Mouse (Mus musculus) G1E (cell line): ENCODE data around the gene Ino80b. TPM values are rescaled to one million over a fixed set of nuclear protein-coding genes. Genes with fewer than 3 reads are reported as not detected.
A peak's percentile ranks its signal among the peaks of the same experiment; 100 is the strongest.

Source experiments
- ATAC-seq: 2 replicates; pipeline ENCODE4 v1.8.0; 2016; ENCODE audit warnings: mild to moderate bottlenecking; ENCODE audit not compliant: insufficient number of reproducible peaks, poor library complexity, low FRiP score, severe bottlenecking; ENCODE audit errors: extremely low read depth
- DNase-seq: peaks from one replicate; pipeline ENCODE4 v3.0.0; 2012; ENCODE audit warnings: low spot score
- H3K27me3 ChIP-seq: 2 replicates; pipeline ENCODE4 v1.6.1; 2012; ENCODE audit warnings: mild to moderate bottlenecking, low read length, inconsistent platforms; ENCODE audit not compliant: insufficient read depth
- H3K36me3 ChIP-seq: replicated peaks from 2 replicates; pipeline ENCODE3; 2012; ENCODE audit warnings: mild to moderate bottlenecking, inconsistent platforms
- H3K4me1 ChIP-seq: 2 replicates; pipeline ENCODE4 v1.6.1; 2012; ENCODE audit warnings: low read depth, low read length, inconsistent platforms, mixed read lengths; ENCODE audit not compliant: insufficient read depth
- H3K4me3 ChIP-seq: 2 replicates; pipeline ENCODE4 v1.5.1; 2012; ENCODE audit warnings: low read depth, mild to moderate bottlenecking, inconsistent platforms, low read length, moderate library complexity, mixed read lengths
- H3K9me3 ChIP-seq: replicated peaks from 2 replicates; pipeline ENCODE4 v1.6.1; 2012; ENCODE audit warnings: inconsistent platforms
- CTCF ChIP-seq: IDR thresholded peaks from 2 replicates; pipeline ENCODE4 v1.5.1; 2012; ENCODE audit warnings: low read depth, low read length, inconsistent platforms, mixed read lengths
- GATA1 ChIP-seq: IDR thresholded peaks from 2 replicates; pipeline ENCODE4 v1.6.1; 2012; ENCODE audit warnings: borderline replicate concordance, low read length, inconsistent platforms, mixed read lengths
- GATA2 ChIP-seq: IDR thresholded peaks from 2 replicates; pipeline ENCODE4 v1.6.1; 2012; ENCODE audit warnings: low read depth, low read length, inconsistent platforms, borderline replicate concordance
- POLR2AphosphoS5 ChIP-seq: IDR thresholded peaks from 2 replicates; pipeline ENCODE4 v1.6.1; 2012; ENCODE audit warnings: low read depth, low read length, inconsistent platforms; ENCODE audit not compliant: insufficient replicate concordance
- TAL1 ChIP-seq: conservative IDR thresholded peaks from 2 replicates; pipeline ENCODE4 v1.6.1; 2012; ENCODE audit warnings: low read depth, low read length, inconsistent platforms, mixed read lengths
- polyA plus RNA-seq: library from polyadenylated mRNA; stranded (reverse); fragments of >175 nt; gene quantifications from 2 replicates; pipeline ENCODE4 v1.2.3, GENCODE M21; 2012
- total RNA-seq, 2 experiments: library from RNA; stranded (forward) in 1 of 2; stranded (reverse) in 1 of 2; fragments of 200-1000 nt in 1 of 2; fragments of >200 nt in 1 of 2; fragmentation: Nextera tagmentation in 1 of 2; gene quantifications; 2 replicates each; pipeline ENCODE4 v1.2.3; 2014 to 2017

Ino80b gene
- total and polyA plus RNA-seq, 3 experiments, result 19.7 to 121 (median 21.1) TPM

GRCm38 (mm10) chr6:83104158-83104557 lies 21.1 kb downstream of the Ino80b start:
- no peaks in the 10 kb centered on the region for H3K27me3 ChIP-seq
- peaks cover 60% of the 10 kb centered on the region for H3K36me3 ChIP-seq
- DNase-seq (no peak), ATAC-seq (no peak)
- H3K9me3 ChIP-seq, result no peaks in the 10 kb centered on the region
- peaks cover 53% of the 10 kb centered on the region for H3K4me1 ChIP-seq
- H3K4me3 ChIP-seq, result no peak overlapping the region
- TF ChIP-seq CTCF, result no peak
- TF ChIP-seq POLR2AphosphoS5, result no peak

- no peak for TF ChIP-seq GATA1
- TF ChIP-seq CTCF, result no peak
- no peak for TF ChIP-seq TAL1
- TF ChIP-seq GATA2, result no peak
- TF ChIP-seq POLR2AphosphoS5, result no peak
- Histone ChIP-seq H3K4me1 (peaks cover 47% of the 10 kb centered on the region), H3K9me3 (no peaks in the 10 kb centered on the region), H3K4me3 (peak overlapping the region; percentile 99; the same call in 1 of the 2 replicates), H3K27me3 (no peaks in the 10 kb centered on the region), H3K36me3 (peaks cover 54% of the 10 kb centered on the region)
- ATAC-seq (no peak), DNase-seq (no peak)
Observed at GRCm38 (mm10) chr6:83103130-83103650, 22.0 kb downstream of the Ino80b start.

- DNase-seq (peak; percentile 71), ATAC-seq (peak; percentile 37; the same call in 1 of the 2 replicates)
- TF ChIP-seq CTCF (no peak; the same call in 1 of the 2 replicates), GATA1 (no peak), POLR2AphosphoS5 (no peak), GATA2 (no peak), TAL1 (no peak)
Observed at GRCm38 (mm10) chr6:83101688-83102556, 23.3 kb downstream of the Ino80b start.

GRCm38 (mm10) chr6:83101316-83101687 lies 23.9 kb downstream of the Ino80b start, which contains the start of the genes Ccdc142 and Gm42688:
TSS of gene Ccdc142 (plus strand) at chr6:83101601.
TSS of gene Gm42688 (plus strand) at chr6:83101617.
- Histone ChIP-seq H3K9me3 (no peaks in the 10 kb centered on the region), H3K4me1 (peaks cover 33% of the 10 kb centered on the region), H3K36me3 (peaks cover 36% of the 10 kb centered on the region), H3K27me3 (no peaks in the 10 kb centered on the region), H3K4me3 (peak within 1 kb of the TSS; percentile 99)
- TF ChIP-seq TAL1, result no peak
- no peak for TF ChIP-seq GATA1
- no peak for TF ChIP-seq GATA2
- TF ChIP-seq POLR2AphosphoS5, result no peak
- no peak for TF ChIP-seq CTCF
- peak; percentile 74 for DNase-seq
- ATAC-seq, result peak; percentile 90

More at GRCm38 (mm10) chr6:83101688-83102556, 23.3 kb downstream of the Ino80b start:
- peak overlapping the region; percentile 99 for H3K4me3 ChIP-seq
- peaks cover 34% of the 10 kb centered on the region for H3K4me1 ChIP-seq
- H3K36me3 ChIP-seq, result peaks cover 41% of the 10 kb centered on the region
- no peaks in the 10 kb centered on the region for H3K27me3 ChIP-seq
- H3K9me3 ChIP-seq, result no peaks in the 10 kb centered on the region

- Histone ChIP-seq H3K9me3 (peaks cover 5% of the 10 kb centered on the region), H3K36me3 (peaks cover 12% of the 10 kb centered on the region), H3K27me3 (peaks cover 10% of the 10 kb centered on the region; the same call in 1 of the 2 replicates), H3K4me1 (peaks cover 27% of the 10 kb centered on the region), H3K4me3 (no peak overlapping the region)
- TF ChIP-seq CTCF (no peak), GATA2 (no peak), TAL1 (no peak), POLR2AphosphoS5 (no peak), GATA1 (no peak)
- DNase-seq (no peak), ATAC-seq (no peak)
Observed at GRCm38 (mm10) chr6:83098411-83098810, 26.8 kb downstream of the Ino80b start.

GRCm38 (mm10) chr6:83095968-83096367 lies 29.3 kb downstream of the Ino80b start:
- Histone ChIP-seq H3K4me3 (no peak overlapping the region), H3K9me3 (peaks cover 5% of the 10 kb centered on the region), H3K4me1 (peaks cover 4% of the 10 kb centered on the region), H3K36me3 (no peaks in the 10 kb centered on the region), H3K27me3 (peaks cover 18% of the 10 kb centered on the region)
- ATAC-seq (no peak), DNase-seq (no peak)
- TF ChIP-seq TAL1, result no peak
- TF ChIP-seq GATA1, result no peak
- no peak for TF ChIP-seq GATA2
- no peak for TF ChIP-seq CTCF
- no peak for TF ChIP-seq POLR2AphosphoS5
